Mouse (Mus musculus): ENCODE results near the gene Arhgap10.

Arhgap10 gene

GRCm38 (mm10) chr8:77524018-77524615 is 6.4 kb upstream of the Arhgap10 start:
- no peaks in the 10 kb centered on the region for H3K36me3 ChIP-seq (ENCODE audit: control insufficient read depth, insufficient read depth, low read length, poor library complexity, severe bottlenecking)
- no peak for DNase-seq (ENCODE audit: low read depth, low spot score)
- H3K27me3 ChIP-seq (ENCODE audit: control insufficient read depth, insufficient read depth, low read length, poor library complexity, severe bottlenecking), result no peaks in the 10 kb centered on the region

DNA sequence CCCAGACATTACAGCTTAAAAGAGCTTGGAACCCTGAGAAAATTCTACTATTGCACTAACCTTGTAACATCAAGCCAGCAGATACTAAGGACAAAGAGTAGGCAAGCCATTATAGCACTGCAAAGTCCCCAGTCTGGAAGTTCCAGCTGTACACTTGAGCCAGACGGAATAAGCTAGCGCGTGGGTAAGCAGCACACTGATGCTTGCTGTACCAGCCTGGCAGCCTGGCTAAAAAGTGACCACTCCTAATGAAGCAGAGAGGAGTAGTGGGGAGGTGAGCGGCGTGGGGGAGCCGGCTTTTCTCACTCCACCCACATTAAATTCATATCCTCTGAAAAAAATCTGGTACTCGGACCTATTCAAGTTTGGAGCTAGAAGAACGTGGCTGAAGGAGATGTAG is 5.2 kb upstream of the Arhgap10 start:
- H3K27me3 ChIP-seq (ENCODE audit: control insufficient read depth, insufficient read depth, low read length, poor library complexity, severe bottlenecking), result no peaks in the 10 kb centered on the region
- no peak for DNase-seq (ENCODE audit: low read depth, low spot score)

DNA sequence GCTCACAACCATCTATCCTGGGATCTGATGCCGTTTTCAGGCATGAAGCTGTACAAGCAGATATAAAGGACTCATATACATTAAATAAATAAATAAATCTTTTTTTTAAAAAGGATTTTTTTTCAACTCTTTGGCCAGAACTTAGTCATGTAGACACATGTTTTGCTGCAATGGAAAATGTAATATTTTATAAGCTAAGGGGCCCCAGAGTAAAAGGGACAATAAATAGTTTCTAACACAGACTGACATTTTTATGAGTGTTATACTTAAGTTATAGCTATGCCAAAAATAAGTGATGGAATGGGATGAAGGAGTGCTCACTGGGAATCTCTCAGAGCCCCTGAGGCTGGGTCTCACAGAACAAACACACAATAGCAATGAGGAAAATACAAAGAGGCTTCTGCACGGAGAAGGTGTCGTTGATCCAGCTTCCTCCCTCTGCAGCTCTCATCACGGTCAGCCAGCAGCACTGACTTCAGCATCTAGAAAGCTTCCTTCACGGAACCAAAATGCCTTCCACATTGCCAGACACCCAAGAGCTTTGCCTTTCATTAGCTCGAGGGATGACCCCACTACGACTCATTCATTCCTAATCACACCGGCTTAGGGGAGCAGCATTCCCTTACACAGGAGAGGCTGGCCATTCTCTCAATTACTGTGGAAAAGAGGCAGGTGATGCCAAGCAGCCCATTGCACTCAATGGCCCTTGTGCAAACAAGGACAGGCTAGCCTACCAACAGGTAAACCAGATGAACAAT is 3.5 kb upstream of the Arhgap10 start:
- Histone ChIP-seq H3K27me3 (ENCODE audit: control insufficient read depth, insufficient read depth, low read length, poor library complexity, severe bottlenecking) (no peaks in the 10 kb centered on the region), H3K36me3 (ENCODE audit: control insufficient read depth, insufficient read depth, low read length, poor library complexity, severe bottlenecking) (no peaks in the 10 kb centered on the region)
- no peak for DNase-seq (ENCODE audit: low read depth, low spot score)

More for the DNA sequence above, 5.2 kb upstream of the Arhgap10 start:
- no peaks in the 10 kb centered on the region for H3K36me3 ChIP-seq (ENCODE audit: control insufficient read depth, insufficient read depth, low read length, poor library complexity, severe bottlenecking)

DNA sequence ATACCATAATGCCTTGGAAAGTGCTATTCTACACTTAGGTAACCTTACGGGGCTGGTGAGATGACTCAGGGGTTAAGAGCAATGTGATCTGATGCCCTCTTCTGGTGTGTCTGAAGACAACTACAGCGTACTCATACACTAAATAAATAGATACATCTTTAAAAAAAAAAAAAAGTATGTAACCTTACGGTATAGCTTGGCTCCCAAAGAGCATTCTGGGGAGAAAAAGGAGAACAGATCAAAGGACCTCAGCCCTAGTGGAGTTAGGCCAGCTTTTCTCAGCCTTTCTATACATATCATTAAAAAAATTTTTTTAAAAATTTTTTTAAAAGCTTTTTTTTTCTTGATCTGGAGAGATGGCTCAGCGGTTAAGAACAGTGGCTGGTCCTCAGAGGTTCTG is 2.8 kb upstream of the Arhgap10 start:
- DNase-seq (ENCODE audit: low read depth, low spot score), result no peak
- H3K36me3 ChIP-seq (ENCODE audit: control insufficient read depth, insufficient read depth, low read length, poor library complexity, severe bottlenecking), result no peaks in the 10 kb centered on the region
- no peaks in the 10 kb centered on the region for H3K27me3 ChIP-seq (ENCODE audit: control insufficient read depth, insufficient read depth, low read length, poor library complexity, severe bottlenecking)

- H3K27me3 ChIP-seq (ENCODE audit: control insufficient read depth, insufficient read depth, low read length, poor library complexity, severe bottlenecking), result no peaks in the 10 kb centered on the region
- H3K36me3 ChIP-seq (ENCODE audit: control insufficient read depth, insufficient read depth, low read length, poor library complexity, severe bottlenecking), result no peaks in the 10 kb centered on the region
- no peak for DNase-seq (ENCODE audit: low read depth, low spot score)
These were observed 705 bp upstream of the Arhgap10 start for GRCm38 (mm10) chr8:77518201-77519115.

GRCm38 (mm10) chr8:77516845-77517244 is 908 bp downstream of the Arhgap10 start:
- DNase-seq (ENCODE audit: low read depth, low spot score), result peak; percentile 11

GRCm38 (mm10) chr8:77515786-77516185 is 2.0 kb downstream of the Arhgap10 start:
- Histone ChIP-seq H3K36me3 (ENCODE audit: control insufficient read depth, insufficient read depth, low read length, poor library complexity, severe bottlenecking) (no peaks in the 10 kb centered on the region), H3K27me3 (ENCODE audit: control insufficient read depth, insufficient read depth, low read length, poor library complexity, severe bottlenecking) (no peaks in the 10 kb centered on the region)
- no peak for DNase-seq (ENCODE audit: low read depth, low spot score)

More at GRCm38 (mm10) chr8:77516845-77517244, 908 bp downstream of the Arhgap10 start:
- no peaks in the 10 kb centered on the region for H3K36me3 ChIP-seq (ENCODE audit: control insufficient read depth, insufficient read depth, low read length, poor library complexity, severe bottlenecking)
- H3K27me3 ChIP-seq (ENCODE audit: control insufficient read depth, insufficient read depth, low read length, poor library complexity, severe bottlenecking), result no peaks in the 10 kb centered on the region

- no peak for DNase-seq (ENCODE audit: low read depth, low spot score)
- H3K36me3 ChIP-seq (ENCODE audit: control insufficient read depth, insufficient read depth, low read length, poor library complexity, severe bottlenecking), result no peaks in the 10 kb centered on the region
- no peaks in the 10 kb centered on the region for H3K27me3 ChIP-seq (ENCODE audit: control insufficient read depth, insufficient read depth, low read length, poor library complexity, severe bottlenecking)
These were observed 2.6 kb downstream of the Arhgap10 start for GRCm38 (mm10) chr8:77515201-77515600.

DNA sequence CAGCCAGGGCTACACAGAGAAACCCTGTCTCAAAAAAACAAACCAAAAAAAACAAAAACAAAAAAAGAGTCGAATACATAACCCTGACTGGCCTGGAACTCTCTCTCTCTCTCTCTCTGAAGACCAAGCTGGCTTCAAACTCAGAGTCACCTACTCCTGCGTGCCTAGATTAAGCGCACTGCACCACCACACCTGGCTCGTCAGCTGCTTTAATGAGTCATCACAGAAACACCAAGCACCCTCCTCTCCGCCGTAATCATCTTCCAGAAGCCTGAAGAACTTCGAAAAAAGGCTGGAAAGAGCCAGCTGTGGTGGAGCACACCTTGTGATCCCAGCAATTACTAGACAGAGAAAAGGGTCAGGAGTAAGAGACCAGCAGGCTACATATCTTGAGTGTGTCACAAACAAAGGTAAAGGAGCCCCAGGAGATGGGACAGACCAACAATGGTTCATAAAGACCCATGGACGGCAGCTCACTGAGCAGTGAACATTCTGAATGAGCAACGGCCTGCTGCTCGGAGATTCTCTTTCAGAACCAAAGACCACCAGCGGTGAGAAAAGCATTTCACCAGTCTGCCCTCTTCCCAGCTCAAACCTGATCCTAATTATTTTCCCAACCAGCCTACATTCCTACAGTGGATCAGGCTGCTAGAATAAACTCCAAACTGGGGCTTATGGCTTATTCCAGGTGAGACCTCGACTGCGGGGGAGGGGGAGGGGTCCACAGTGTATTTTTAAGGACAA is 5.8 kb downstream of the Arhgap10 start:
- no peaks in the 10 kb centered on the region for H3K27me3 ChIP-seq (ENCODE audit: control insufficient read depth, insufficient read depth, low read length, poor library complexity, severe bottlenecking)
- H3K36me3 ChIP-seq (ENCODE audit: control insufficient read depth, insufficient read depth, low read length, poor library complexity, severe bottlenecking), result no peaks in the 10 kb centered on the region
- DNase-seq (ENCODE audit: low read depth, low spot score), result no peak

GRCm38 (mm10) chr8:77510426-77510825 is 7.3 kb downstream of the Arhgap10 start:
- Histone ChIP-seq H3K36me3 (ENCODE audit: control insufficient read depth, insufficient read depth, low read length, poor library complexity, severe bottlenecking) (no peaks in the 10 kb centered on the region), H3K27me3 (ENCODE audit: control insufficient read depth, insufficient read depth, low read length, poor library complexity, severe bottlenecking) (no peaks in the 10 kb centered on the region)
- DNase-seq (ENCODE audit: low read depth, low spot score), result no peak

DNA sequence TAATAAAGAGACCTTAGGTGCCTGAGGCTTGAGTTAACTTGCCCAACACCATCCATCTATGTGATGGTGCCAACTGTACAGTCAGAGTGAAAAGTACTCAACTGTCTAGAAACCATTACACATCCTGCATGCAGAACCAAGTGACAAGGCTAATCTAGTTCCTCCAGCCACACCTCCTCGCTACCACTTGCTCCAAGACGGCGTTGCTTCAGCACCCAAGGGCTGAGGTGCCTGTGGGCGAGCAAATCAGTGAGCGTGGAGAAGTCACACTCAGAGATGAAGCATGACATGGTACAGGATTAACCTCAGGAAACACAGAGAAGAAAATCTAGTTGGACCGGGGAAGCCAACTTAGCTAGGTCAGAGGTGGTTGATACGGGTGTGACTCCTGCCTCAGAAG is 8.7 kb downstream of the Arhgap10 start:
- Histone ChIP-seq H3K27me3 (ENCODE audit: control insufficient read depth, insufficient read depth, low read length, poor library complexity, severe bottlenecking) (no peaks in the 10 kb centered on the region), H3K36me3 (ENCODE audit: control insufficient read depth, insufficient read depth, low read length, poor library complexity, severe bottlenecking) (no peaks in the 10 kb centered on the region)
- peak; percentile 11 for DNase-seq (ENCODE audit: low read depth, low spot score)

GRCm38 (mm10) chr8:77507510-77508035 is 10.2 kb downstream of the Arhgap10 start:
- Histone ChIP-seq H3K27me3 (ENCODE audit: control insufficient read depth, insufficient read depth, low read length, poor library complexity, severe bottlenecking) (no peaks in the 10 kb centered on the region), H3K36me3 (ENCODE audit: control insufficient read depth, insufficient read depth, low read length, poor library complexity, severe bottlenecking) (no peaks in the 10 kb centered on the region)
- no peak for DNase-seq (ENCODE audit: low read depth, low spot score)

DNA sequence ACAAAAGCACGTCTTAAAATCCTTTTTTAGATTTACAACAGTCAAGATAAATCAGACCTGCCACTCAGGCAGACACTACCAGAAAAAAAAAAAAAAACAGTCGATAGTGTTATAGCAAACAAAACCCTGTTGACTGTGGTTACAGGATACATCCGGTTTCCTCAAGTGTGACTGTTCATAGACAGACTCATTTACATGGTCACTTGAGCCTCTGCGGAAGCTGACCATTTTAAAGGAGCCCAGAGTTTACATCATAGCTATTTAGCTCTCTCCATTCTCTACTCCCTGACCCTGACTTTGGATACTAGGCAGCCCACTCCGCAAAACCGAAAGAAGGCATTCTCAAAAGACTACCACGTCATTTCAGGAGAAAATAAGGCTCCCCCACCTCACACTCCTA is 11.2 kb downstream of the Arhgap10 start:
- H3K27me3 ChIP-seq (ENCODE audit: control insufficient read depth, insufficient read depth, low read length, poor library complexity, severe bottlenecking), result no peaks in the 10 kb centered on the region
- no peak for DNase-seq (ENCODE audit: low read depth, low spot score)
- H3K36me3 ChIP-seq (ENCODE audit: control insufficient read depth, insufficient read depth, low read length, poor library complexity, severe bottlenecking), result no peaks in the 10 kb centered on the region

GRCm38 (mm10) chr8:77502547-77502946 is 15.2 kb downstream of the Arhgap10 start:
- DNase-seq (ENCODE audit: low read depth, low spot score), result no peak

More at GRCm38 (mm10) chr8:77502547-77502946, 15.2 kb downstream of the Arhgap10 start:
- Histone ChIP-seq H3K27me3 (ENCODE audit: control insufficient read depth, insufficient read depth, low read length, poor library complexity, severe bottlenecking) (no peaks in the 10 kb centered on the region), H3K36me3 (ENCODE audit: control insufficient read depth, insufficient read depth, low read length, poor library complexity, severe bottlenecking) (no peaks in the 10 kb centered on the region)

Measured in splenic B cell, adult 2 months (primary cell).